Mouse (Mus musculus) forebrain, embryonic 10.5 days (tissue): Measurements from ENCODE around the gene Samd8. TPM values are rescaled to one million over a fixed set of nuclear protein-coding genes. Genes with fewer than 3 reads are reported as not detected.

Source experiments
- DNase-seq: peaks from one replicate; pipeline ENCODE4 v3.0.0-alpha.2; 2017; ENCODE audit warnings: low spot score; ENCODE audit errors: extremely low spot score
- H3K27ac ChIP-seq: fragments of 300-500 bp; sonication (generic); 2 replicates; pipeline ENCODE4 v1.5.1; 2016; ENCODE audit warnings: mild to moderate bottlenecking
- H3K27me3 ChIP-seq: fragments of 300-500 bp; sonication (generic); 2 replicates; pipeline ENCODE4 v1.6.1; 2016; ENCODE audit warnings: mild to moderate bottlenecking; ENCODE audit not compliant: poor library complexity, severe bottlenecking
- H3K36me3 ChIP-seq: fragments of 300-500 bp; sonication (generic); replicated peaks from 2 replicates; pipeline ENCODE4 v1.6.1; 2016; ENCODE audit warnings: mild to moderate bottlenecking, moderate library complexity
- H3K4me1 ChIP-seq: fragments of 300-500 bp; sonication (generic); 2 replicates; pipeline ENCODE4 v1.6.1; 2016
- H3K4me3 ChIP-seq: fragments of 300-500 bp; sonication (generic); 2 replicates; pipeline ENCODE4 v1.5.1; 2016; ENCODE audit warnings: mild to moderate bottlenecking, moderate library complexity
- H3K9me3 ChIP-seq: fragments of 300-500 bp; sonication (generic); 2 replicates; pipeline ENCODE4 v1.6.1; 2016; ENCODE audit warnings: mild to moderate bottlenecking, moderate library complexity
- WGBS: fragments of 180-500 bp; shearing (Covaris S2); methylation state at CpG from one replicate; pipeline ENCODE4 v1.1.7; 2016; 5-methylcytosine and 5-hydroxymethylcytosine counted together
- polyA plus RNA-seq: library from polyadenylated mRNA; unstranded; fragments of >200 nt; fragmentation: Nextera tagmentation; extraction: Ambion mirVana; gene quantifications from 2 replicates; pipeline ENCODE4 v1.2.1, GENCODE M21; 2016

Samd8 gene
- polyA plus RNA-seq, 1 experiment from 2014 or later, result 9.4 TPM

DNA sequence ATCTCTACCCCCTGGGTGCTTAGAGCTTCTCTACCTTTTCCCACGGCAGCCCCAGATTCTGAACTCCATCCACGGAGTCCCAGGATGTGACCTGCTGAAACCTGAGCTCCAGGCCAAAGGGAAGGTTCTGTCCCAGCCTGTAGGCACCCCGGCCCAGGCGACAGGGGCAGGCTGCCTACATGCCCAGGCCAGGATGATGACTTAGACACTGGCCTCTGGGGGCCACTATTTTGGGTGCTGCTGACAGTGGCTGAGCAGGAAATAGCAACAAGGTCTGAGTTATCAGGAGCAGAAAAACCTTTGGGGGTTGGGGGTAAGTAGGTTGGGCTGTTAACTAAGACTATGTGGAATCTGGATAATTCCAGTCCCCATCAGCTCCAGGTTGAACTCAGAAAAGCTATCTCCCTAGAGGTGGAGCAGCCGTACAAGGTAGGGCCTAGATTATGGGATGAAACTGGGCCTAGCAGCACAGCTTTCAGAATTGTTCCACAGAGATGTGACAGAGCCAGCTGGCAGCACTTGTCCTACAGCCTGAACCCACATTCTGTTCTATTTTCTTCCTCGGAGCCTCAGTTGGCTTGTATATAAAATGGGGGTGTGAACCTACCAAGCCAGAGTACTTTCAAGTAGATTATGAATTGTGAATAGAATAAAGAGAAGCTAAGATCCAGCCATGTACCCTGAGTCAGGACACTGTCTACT, 21.1 kb upstream of the Samd8 start:
- 80% methylated on average over 6 of the region's 6 CpGs for WGBS
- DNase-seq, result no peak
- no peak overlapping the region for H3K27ac ChIP-seq
- no peaks in the 10 kb centered on the region for H3K4me1 ChIP-seq
- peaks cover 5% of the 10 kb centered on the region for H3K9me3 ChIP-seq
- no peak overlapping the region for H3K4me3 ChIP-seq
- H3K27me3 ChIP-seq, result peaks cover 16% of the 10 kb centered on the region
- H3K36me3 ChIP-seq, result no peaks in the 10 kb centered on the region

DNA sequence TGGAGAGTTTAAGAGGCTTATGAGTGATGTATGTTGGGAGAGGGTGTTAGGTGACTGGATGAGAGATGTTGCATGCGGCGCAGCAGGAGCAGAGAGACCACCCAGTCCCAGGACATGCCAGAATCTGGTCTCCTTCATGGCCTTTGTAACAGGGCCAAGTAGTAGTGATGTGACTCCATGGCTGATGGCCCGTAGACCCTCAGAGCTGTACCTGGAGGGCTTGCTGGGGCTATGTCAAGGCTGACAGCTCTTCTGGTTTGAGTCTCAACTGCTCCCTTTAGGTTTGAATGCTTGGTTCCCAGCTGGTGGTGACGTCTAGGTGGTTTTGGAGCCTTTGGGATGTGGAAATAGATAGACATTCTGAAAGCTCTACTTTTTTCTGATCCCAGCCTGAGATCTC, 20.4 kb upstream of the Samd8 start:
- Histone ChIP-seq H3K4me1 (no peaks in the 10 kb centered on the region), H3K27me3 (peaks cover 8% of the 10 kb centered on the region), H3K36me3 (no peaks in the 10 kb centered on the region), H3K9me3 (peaks cover 5% of the 10 kb centered on the region), H3K27ac (no peak overlapping the region), H3K4me3 (no peak overlapping the region)
- 88% methylated on average over 4 of the region's 4 CpGs for WGBS
- no peak for DNase-seq

DNA sequence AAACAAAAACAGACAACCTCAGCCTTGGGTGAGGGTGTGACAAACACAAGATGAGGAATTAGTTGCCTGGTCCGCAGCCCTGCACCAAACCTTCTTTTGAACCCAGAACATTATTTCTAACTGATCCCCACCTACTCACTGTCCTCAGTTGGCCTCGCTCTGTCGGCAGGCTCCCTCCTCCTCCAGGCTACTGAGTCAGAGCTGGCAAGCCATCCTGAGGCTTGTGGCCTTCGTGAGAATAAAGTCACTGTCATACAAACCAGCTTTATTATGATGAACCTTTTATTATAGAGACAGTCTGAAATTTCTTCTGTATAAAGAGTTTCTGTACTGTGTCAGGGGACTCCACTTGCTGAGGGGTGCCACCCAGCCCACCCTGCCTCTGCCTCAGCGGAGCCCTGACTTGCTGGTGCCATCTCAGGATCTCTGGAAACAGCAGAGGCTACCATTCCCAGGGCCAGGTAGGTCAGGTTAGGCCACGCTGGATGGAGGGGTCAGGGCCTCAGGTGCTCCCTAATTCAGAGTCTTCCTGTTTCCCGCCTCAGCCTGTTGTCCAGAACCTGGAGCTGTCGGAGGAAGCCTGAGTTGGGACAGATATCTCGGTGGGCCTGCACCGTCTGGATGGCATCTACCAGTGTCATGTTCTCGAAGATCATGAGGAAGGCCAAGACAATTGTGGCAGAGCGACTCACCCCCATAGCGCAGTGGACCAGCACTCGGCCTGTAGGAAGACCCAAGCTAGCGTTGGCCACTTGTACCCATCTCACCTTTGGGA, 17.0 kb upstream of the Samd8 start:
- H3K36me3 ChIP-seq, result no peaks in the 10 kb centered on the region
- no peak overlapping the region for H3K4me3 ChIP-seq
- H3K4me1 ChIP-seq, result no peaks in the 10 kb centered on the region
- WGBS, result 93% methylated on average over 15 of the region's 15 CpGs
- H3K27ac ChIP-seq, result no peak overlapping the region
- peaks cover 5% of the 10 kb centered on the region for H3K9me3 ChIP-seq
- no peaks in the 10 kb centered on the region for H3K27me3 ChIP-seq
- no peak for DNase-seq

DNA sequence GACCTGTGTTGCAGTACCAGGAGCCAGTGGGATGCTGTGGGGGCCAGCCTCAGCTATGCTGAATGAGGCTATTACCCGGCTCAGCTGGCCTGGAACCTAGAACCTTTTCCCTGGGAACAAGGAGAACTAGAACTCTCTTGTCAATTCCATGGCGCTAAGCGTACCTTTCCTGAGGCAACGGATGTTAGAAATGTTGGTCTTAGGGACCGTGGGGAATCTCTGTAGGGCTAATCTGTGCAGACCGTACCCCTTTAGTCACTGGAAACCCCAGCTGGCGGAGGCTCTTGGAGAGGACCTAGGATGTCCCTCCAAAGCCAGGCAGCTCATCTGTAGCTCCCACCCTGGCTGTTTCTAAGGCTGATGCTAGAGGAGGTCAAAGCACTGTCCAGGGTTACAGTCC, 10.0 kb upstream of the Samd8 start:
- DNase-seq, result no peak
- WGBS, result 97% methylated on average over 7 of the region's 7 CpGs
- 0 out of 2 replicates have a peak overlapping the region, but pooled peaks have one; percentile 1 for H3K27ac ChIP-seq
- H3K27me3 ChIP-seq, result peaks cover 9% of the 10 kb centered on the region; the same call in 1 of the 2 replicates
- no peak overlapping the region for H3K4me3 ChIP-seq
- H3K4me1 ChIP-seq, result peaks cover 4% of the 10 kb centered on the region; the same call in 1 of the 2 replicates
- no peaks in the 10 kb centered on the region for H3K36me3 ChIP-seq
- H3K9me3 ChIP-seq, result no peaks in the 10 kb centered on the region

DNA sequence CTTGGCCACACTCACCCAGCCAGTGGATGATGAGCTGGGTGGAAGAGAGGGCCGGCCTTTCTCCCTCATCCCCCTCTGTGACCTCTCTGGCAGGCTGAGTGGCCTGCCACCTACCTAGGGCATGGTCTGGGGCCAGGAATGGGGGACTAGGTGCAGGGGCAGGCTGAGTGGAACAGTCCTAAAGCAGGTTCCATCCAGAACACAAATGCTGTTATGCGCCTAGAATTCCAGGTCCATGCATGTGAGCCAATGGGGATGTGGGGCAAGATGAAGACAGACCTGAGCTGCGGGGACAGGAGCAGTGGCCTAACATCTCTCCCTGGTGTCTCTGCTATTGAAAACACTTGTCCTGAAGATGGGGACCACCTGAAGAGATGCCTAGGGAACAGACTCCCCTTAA, 9.0 kb upstream of the Samd8 start:
- Histone ChIP-seq H3K27ac (peak overlapping the region; percentile 56), H3K4me3 (no peak overlapping the region), H3K9me3 (no peaks in the 10 kb centered on the region), H3K27me3 (peaks cover 9% of the 10 kb centered on the region; the same call in 1 of the 2 replicates), H3K4me1 (peaks cover 4% of the 10 kb centered on the region; the same call in 1 of the 2 replicates), H3K36me3 (no peaks in the 10 kb centered on the region)
- WGBS, result 96% methylated on average over 3 of the region's 3 CpGs
- no peak for DNase-seq

DNA sequence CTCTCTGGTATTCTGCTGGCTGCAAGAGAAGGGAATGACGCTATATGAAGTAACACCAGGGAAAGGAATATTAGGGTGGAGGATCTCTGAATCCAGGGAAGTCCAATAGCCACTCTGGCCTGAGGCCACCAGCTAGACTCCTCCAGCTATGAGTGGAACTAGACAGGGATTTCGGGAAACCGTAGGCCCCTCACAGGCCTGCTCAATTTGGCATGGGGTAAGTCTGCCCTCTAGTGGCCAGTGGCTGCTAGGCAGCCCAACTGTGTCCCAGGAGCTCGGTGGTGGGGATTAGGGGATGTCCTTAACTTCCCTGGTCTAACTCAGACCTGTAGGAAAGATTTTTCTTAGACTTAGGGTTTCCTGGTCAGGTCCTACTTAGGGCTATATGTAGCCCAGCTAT, 8.5 kb upstream of the Samd8 start:
- peak; percentile 85 for DNase-seq
- Histone ChIP-seq H3K27ac (peak overlapping the region; percentile 56), H3K4me1 (peaks cover 4% of the 10 kb centered on the region; the same call in 1 of the 2 replicates), H3K4me3 (no peak overlapping the region), H3K9me3 (no peaks in the 10 kb centered on the region), H3K36me3 (no peaks in the 10 kb centered on the region), H3K27me3 (peaks cover 9% of the 10 kb centered on the region; the same call in 1 of the 2 replicates)
- 12% methylated on average over 4 of the region's 4 CpGs for WGBS

DNA sequence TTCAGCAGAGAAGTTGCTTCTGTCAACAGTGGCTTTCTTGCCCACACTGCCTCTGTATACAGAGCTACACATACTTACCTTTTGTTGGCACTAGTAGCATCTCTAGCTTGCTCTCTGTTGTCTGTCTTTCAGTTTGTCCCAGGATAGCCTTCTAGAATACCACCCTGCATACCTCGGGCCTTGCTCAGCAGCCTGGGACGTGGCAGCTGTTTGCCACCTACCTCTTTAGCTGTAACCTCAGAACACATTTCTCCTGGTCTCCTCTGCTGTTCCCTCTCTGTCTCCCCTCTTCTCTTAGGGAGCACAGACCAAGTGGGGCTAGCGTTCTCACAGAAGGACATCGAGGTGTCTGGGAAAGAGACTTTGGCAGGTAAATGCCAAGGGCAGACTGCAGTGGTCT, 7.9 kb upstream of the Samd8 start:
- no peak overlapping the region for H3K27ac ChIP-seq

DNA sequence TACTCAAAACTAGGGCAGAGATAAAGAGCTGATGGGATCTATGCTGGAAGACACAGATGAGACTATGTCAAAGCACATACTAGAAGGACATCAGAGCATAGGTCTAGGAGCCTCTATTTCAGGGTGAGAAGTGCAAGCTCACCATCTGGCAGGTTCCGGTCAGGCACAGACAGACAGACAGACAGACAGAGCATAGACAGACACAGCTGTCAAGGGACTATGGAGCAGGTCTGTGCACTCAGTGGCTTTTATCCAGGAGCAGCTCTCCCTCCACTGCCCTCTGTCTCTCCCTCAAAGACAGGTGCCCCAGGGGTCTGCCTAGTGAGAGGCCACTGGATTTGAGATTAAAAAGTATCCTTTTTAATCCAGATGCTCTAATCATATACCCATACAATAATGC, 6.2 kb upstream of the Samd8 start:
- Histone ChIP-seq H3K36me3 (no peaks in the 10 kb centered on the region), H3K27me3 (peaks cover 9% of the 10 kb centered on the region; the same call in 1 of the 2 replicates), H3K4me1 (peaks cover 7% of the 10 kb centered on the region; the same call in 1 of the 2 replicates), H3K4me3 (no peak overlapping the region), H3K27ac (no peak overlapping the region), H3K9me3 (no peaks in the 10 kb centered on the region)
- WGBS, result 90% methylated on average over 1 of the region's 1 CpGs
- DNase-seq, result no peak

More for the DNA sequence above, 7.9 kb upstream of the Samd8 start:
- H3K9me3 ChIP-seq, result no peaks in the 10 kb centered on the region
- WGBS, result 90% methylated on average over 4 of the region's 4 CpGs
- DNase-seq, result no peak
- peaks cover 4% of the 10 kb centered on the region; the same call in 1 of the 2 replicates for H3K4me1 ChIP-seq
- H3K27me3 ChIP-seq, result peaks cover 9% of the 10 kb centered on the region; the same call in 1 of the 2 replicates
- H3K36me3 ChIP-seq, result no peaks in the 10 kb centered on the region
- H3K4me3 ChIP-seq, result no peak overlapping the region

DNA sequence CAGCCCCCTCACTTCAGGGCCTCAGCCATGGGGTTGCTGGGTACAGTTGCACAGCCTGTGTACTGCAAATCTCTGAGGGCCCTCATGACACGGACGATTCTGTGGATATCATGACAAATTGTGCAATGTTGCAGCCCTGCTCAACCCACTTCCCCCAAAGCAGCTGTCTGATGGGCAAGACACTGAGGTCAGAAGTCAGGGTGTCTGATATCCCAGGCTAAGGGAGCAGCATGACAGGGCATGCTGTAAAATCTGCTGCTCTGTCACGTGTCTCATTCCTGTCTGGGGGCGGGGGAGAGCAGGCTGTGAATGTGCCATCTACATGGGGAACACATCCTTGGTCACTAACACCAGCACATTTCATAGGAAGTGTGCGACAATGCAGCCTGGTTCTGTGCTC, 5.2 kb upstream of the Samd8 start:
- H3K27me3 ChIP-seq, result peaks cover 6% of the 10 kb centered on the region; the same call in 1 of the 2 replicates
- no peaks in the 10 kb centered on the region for H3K9me3 ChIP-seq
- 0 out of 2 replicates have a peak overlapping the region, but pooled peaks have one; percentile 15 for H3K27ac ChIP-seq
- H3K4me1 ChIP-seq, result peaks cover 11% of the 10 kb centered on the region
- no peak for DNase-seq
- no peak overlapping the region for H3K4me3 ChIP-seq
- H3K36me3 ChIP-seq, result no peaks in the 10 kb centered on the region
- WGBS, result 80% methylated on average over 5 of the region's 5 CpGs

DNA sequence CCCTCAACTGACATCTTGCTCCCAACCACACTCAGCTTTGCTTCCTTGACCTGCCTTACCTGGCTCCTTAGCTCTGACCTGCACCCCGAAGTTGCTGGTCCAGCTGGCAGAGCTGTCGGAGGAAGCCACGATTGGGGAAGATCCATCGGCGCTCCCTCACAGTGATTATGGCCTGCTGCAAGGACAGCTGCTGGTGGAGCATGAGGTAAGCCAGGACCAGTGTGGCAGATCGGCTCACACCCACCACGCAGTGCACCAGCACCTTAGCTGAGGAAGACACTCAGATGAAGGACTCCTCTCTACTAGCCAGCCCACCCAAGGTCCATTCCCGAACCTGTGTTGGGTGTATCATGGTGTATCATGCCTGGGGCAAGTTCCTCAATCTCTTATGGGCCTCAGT, 4.1 kb upstream of the Samd8 start:
- peaks cover 17% of the 10 kb centered on the region for H3K4me1 ChIP-seq
- no peak for DNase-seq
- H3K27me3 ChIP-seq, result peaks cover 5% of the 10 kb centered on the region; the same call in 1 of the 2 replicates
- no peaks in the 10 kb centered on the region for H3K9me3 ChIP-seq
- 91% methylated on average over 8 of the region's 8 CpGs for WGBS
- no peak overlapping the region for H3K4me3 ChIP-seq
- no peak overlapping the region for H3K27ac ChIP-seq
- no peaks in the 10 kb centered on the region for H3K36me3 ChIP-seq

DNA sequence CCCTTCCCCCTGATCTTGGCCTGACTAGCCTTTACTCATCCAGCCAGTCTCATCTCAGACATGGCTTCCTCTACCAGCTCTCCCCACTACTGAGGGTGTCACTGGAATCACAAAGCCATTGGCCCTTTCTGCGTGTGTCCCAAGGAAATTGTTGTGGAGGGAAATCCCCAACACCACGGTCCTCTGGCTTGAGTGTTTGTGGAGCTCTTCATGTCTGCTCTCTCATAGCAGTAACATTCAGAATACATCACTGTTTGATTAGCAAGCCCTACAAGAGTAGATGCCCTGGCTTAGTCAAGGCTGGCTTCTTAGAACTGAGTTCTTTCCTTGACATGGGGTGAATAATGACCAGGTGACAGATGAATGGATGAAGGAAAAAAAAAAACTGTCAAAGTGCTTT, 3.5 kb upstream of the Samd8 start:
- Histone ChIP-seq H3K27ac (no peak overlapping the region), H3K27me3 (peaks cover 5% of the 10 kb centered on the region; the same call in 1 of the 2 replicates)

DNA sequence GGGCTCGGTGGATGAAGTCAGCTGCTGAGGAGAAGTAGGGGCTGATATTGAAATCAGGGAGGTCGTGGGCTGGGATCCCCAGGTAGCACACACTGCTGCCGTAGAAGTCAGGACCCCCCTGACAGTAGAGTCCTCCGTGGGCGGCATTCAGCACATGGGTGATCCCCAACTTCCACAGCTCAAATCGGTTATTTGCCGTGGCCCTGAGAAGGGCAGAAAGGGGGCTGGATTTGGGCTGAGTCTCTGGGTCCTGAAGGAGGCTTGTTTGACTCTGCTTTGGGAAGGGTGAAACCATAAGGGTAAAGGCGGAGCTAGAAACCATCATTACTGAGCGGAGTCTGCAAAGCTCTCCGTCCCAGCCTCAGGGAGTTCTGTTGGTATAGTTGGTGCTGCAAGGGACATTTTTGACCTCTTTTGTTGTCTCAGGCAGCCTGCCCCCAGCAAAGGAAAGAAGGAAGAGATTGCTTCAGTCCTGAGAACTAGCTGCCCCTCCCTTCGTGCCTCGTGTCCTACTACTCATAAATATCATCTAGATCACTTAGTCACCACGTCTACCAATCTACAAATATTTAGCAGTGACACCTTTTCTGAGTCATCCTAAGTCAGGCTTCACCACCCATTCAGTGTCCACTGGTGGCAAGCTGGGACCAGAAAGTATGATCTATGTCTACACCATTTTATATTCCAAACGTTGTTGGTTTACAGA, 2.7 kb upstream of the Samd8 start:
- H3K27ac ChIP-seq, result no peak overlapping the region
- H3K4me1 ChIP-seq, result peaks cover 24% of the 10 kb centered on the region
- peaks cover 5% of the 10 kb centered on the region; the same call in 1 of the 2 replicates for H3K27me3 ChIP-seq
- no peak overlapping the region for H3K4me3 ChIP-seq
- WGBS, result 75% methylated on average over 14 of the region's 14 CpGs
- no peaks in the 10 kb centered on the region for H3K9me3 ChIP-seq
- H3K36me3 ChIP-seq, result no peaks in the 10 kb centered on the region
- no peak for DNase-seq

More for the DNA sequence above, 3.5 kb upstream of the Samd8 start:
- Histone ChIP-seq H3K4me1 (peaks cover 19% of the 10 kb centered on the region), H3K36me3 (no peaks in the 10 kb centered on the region), H3K4me3 (no peak overlapping the region), H3K9me3 (no peaks in the 10 kb centered on the region)
- 87% methylated on average over 2 of the region's 2 CpGs for WGBS
- DNase-seq, result no peak
